Mouse (Mus musculus) forebrain, embryonic 15.5 days (tissue): ENCODE measurements around the gene Ces1c. TPM values are rescaled to one million over a fixed set of nuclear protein-coding genes. Genes with fewer than 3 reads are reported as not detected.

ENCODE experiments used
- ATAC-seq: fragments of 200-750 bp; cut with Nextera tagmentation; replicated peaks from 2 replicates; pipeline ENCODE4 v1.8.0; 2017; ENCODE audit warnings: mild to moderate bottlenecking, moderate TSS enrichment, moderate library complexity
- H3K27ac ChIP-seq: fragments of 300-500 bp; sonication (generic); replicated peaks from 2 replicates; pipeline ENCODE4 v1.5.1; 2015; ENCODE audit warnings: mild to moderate bottlenecking, inconsistent platforms
- H3K27me3 ChIP-seq: fragments of 300-500 bp; sonication (generic); 2 replicates; pipeline ENCODE4 v1.6.1; 2015; ENCODE audit warnings: inconsistent platforms
- H3K36me3 ChIP-seq: fragments of 300-500 bp; sonication (generic); 2 replicates; pipeline ENCODE4 v1.6.1; 2015; ENCODE audit warnings: mild to moderate bottlenecking, inconsistent platforms
- H3K4me1 ChIP-seq: fragments of 300-500 bp; sonication (generic); 2 replicates; pipeline ENCODE4 v1.6.1; 2015; ENCODE audit warnings: inconsistent platforms
- H3K4me2 ChIP-seq: fragments of 300-500 bp; sonication (generic); replicated peaks from 2 replicates; pipeline ENCODE4 v1.6.1; 2015; ENCODE audit warnings: mild to moderate bottlenecking, inconsistent platforms
- H3K4me3 ChIP-seq: fragments of 300-500 bp; sonication (generic); 2 replicates; pipeline ENCODE4 v1.5.1; 2015; ENCODE audit warnings: mild to moderate bottlenecking, inconsistent platforms
- H3K9ac ChIP-seq: fragments of 300-500 bp; sonication (generic); replicated peaks from 2 replicates; pipeline ENCODE4 v1.6.1; 2015; ENCODE audit warnings: mild to moderate bottlenecking, inconsistent platforms
- H3K9me3 ChIP-seq: fragments of 300-500 bp; sonication (generic); 2 replicates; pipeline ENCODE4 v1.6.1; 2016; ENCODE audit warnings: inconsistent platforms
- WGBS: fragments of 180-500 bp; shearing (Covaris S2); methylation state at CpG from one replicate; pipeline ENCODE4 v1.1.7; 2015; ENCODE audit warnings: mixed read lengths; 5-methylcytosine and 5-hydroxymethylcytosine counted together
- polyA plus RNA-seq: library from polyadenylated mRNA; unstranded; fragments of >200 nt; fragmentation: Nextera tagmentation; extraction: Ambion mirVana; gene quantifications from 2 replicates; pipeline ENCODE4 v1.2.1, GENCODE M21; 2015

Gene Ces1c
- polyA plus RNA-seq, 1 experiment from 2014 or later: not detected

DNA sequence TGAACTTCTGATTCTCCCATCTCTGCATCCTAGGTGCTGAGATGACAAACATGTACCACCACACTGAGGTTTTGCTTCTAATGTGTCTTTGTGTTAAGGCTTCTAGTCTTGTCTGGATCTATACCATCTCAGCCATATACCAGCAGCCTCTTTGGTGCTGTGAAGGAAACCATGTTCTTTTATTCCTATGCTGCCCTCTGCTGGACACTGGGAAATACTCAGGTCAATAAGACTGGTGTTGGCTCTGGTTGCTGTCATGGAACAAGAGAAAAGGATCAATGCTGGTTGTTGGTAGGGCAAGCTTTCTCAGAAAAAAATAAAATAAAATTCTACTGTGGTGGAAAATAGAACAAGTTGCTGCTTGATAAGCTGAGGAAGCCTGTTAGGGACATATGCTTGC is 35.7 kb downstream of the Ces1c start:
- H3K36me3 ChIP-seq: no peaks in the 10 kb centered on the region
- H3K4me3 ChIP-seq: no peak overlapping the region
- no peak overlapping the region for H3K9ac ChIP-seq
- no peaks in the 10 kb centered on the region for H3K4me1 ChIP-seq
- no peak overlapping the region for H3K4me2 ChIP-seq
- no peaks in the 10 kb centered on the region for H3K9me3 ChIP-seq
- no peak overlapping the region for H3K27ac ChIP-seq
- no peak for ATAC-seq
- no peaks in the 10 kb centered on the region for H3K27me3 ChIP-seq

GRCm38 (mm10) chr8:93091324-93091723 is 39.8 kb downstream of the Ces1c start:
- no peak for ATAC-seq
- 39% methylated on average over 1 of the region's 1 CpGs for WGBS
- no peak overlapping the region for H3K27ac ChIP-seq
- no peaks in the 10 kb centered on the region for H3K4me1 ChIP-seq
- H3K9ac ChIP-seq: no peak overlapping the region
- H3K27me3 ChIP-seq: no peaks in the 10 kb centered on the region
- H3K4me3 ChIP-seq: no peak overlapping the region
- no peak overlapping the region for H3K4me2 ChIP-seq
- no peaks in the 10 kb centered on the region for H3K36me3 ChIP-seq
- no peaks in the 10 kb centered on the region for H3K9me3 ChIP-seq

GRCm38 (mm10) chr8:93088686-93089122 is 42.4 kb downstream of the Ces1c start:
- ATAC-seq: peak; percentile 63; the same call in 1 of the 2 replicates
- 8% methylated on average over 2 of the region's 2 CpGs for WGBS

GRCm38 (mm10) chr8:93088193-93088592 is 42.9 kb downstream of the Ces1c start:
- no peaks in the 10 kb centered on the region for H3K4me1 ChIP-seq
- H3K4me2 ChIP-seq: no peak overlapping the region
- H3K27ac ChIP-seq: no peak overlapping the region
- ATAC-seq: no peak
- no peaks in the 10 kb centered on the region for H3K36me3 ChIP-seq
- no peaks in the 10 kb centered on the region for H3K9me3 ChIP-seq
- H3K4me3 ChIP-seq: no peak overlapping the region
- WGBS: 32% methylated on average over 7 of the region's 7 CpGs
- H3K27me3 ChIP-seq: no peaks in the 10 kb centered on the region
- no peak overlapping the region for H3K9ac ChIP-seq

More at GRCm38 (mm10) chr8:93088686-93089122, 42.4 kb downstream of the Ces1c start:
- no peak overlapping the region for H3K27ac ChIP-seq
- no peaks in the 10 kb centered on the region for H3K9me3 ChIP-seq
- H3K36me3 ChIP-seq: no peaks in the 10 kb centered on the region
- no peaks in the 10 kb centered on the region for H3K4me1 ChIP-seq
- no peak overlapping the region for H3K4me3 ChIP-seq
- no peaks in the 10 kb centered on the region for H3K27me3 ChIP-seq
- H3K4me2 ChIP-seq: no peak overlapping the region
- H3K9ac ChIP-seq: no peak overlapping the region

- H3K27me3 ChIP-seq: no peaks in the 10 kb centered on the region
- H3K4me2 ChIP-seq: no peak within 1 kb of the TSS
- H3K4me1 ChIP-seq: no peaks in the 10 kb centered on the region
- 73% methylated on average over 2 of the region's 2 CpGs for WGBS
- no peak within 1 kb of the TSS for H3K9ac ChIP-seq
- no peak within 1 kb of the TSS for H3K4me3 ChIP-seq
- no peak for ATAC-seq
- no peaks in the 10 kb centered on the region for H3K36me3 ChIP-seq
- H3K9me3 ChIP-seq: no peaks in the 10 kb centered on the region
- no peak within 1 kb of the TSS for H3K27ac ChIP-seq
Measured at GRCm38 (mm10) chr8:93079887-93080286, 51.2 kb downstream of the Ces1c start, which contains the start of gene Ces1b. Gene Ces1b (minus strand): TSS chr8:93080017.

DNA sequence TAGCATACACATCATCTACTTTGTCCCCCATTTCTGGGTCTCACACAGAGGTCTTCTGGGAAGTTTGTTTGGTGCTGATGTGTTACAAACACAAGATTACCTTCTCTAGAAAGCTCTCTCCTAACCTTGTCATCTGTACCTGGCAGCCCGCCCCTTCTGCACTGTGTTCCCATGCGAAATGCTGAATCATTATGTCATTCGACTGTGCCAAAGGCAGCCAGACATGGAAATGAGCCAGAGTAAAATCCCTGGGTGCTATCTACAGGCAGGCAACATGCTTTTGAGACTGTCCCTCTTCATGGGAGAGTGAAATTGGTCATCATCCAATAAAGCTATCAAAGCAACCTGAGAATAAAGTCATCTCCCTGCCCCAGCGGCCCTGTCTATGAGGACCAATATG is 55.8 kb downstream of the Ces1c start:
- WGBS: 92% methylated on average over 4 of the region's 4 CpGs
- Histone ChIP-seq H3K27ac (no peak overlapping the region), H3K27me3 (no peaks in the 10 kb centered on the region), H3K4me3 (no peak overlapping the region), H3K4me2 (no peak overlapping the region), H3K4me1 (no peaks in the 10 kb centered on the region), H3K9me3 (no peaks in the 10 kb centered on the region), H3K36me3 (no peaks in the 10 kb centered on the region), H3K9ac (no peak overlapping the region)
- no peak for ATAC-seq

DNA sequence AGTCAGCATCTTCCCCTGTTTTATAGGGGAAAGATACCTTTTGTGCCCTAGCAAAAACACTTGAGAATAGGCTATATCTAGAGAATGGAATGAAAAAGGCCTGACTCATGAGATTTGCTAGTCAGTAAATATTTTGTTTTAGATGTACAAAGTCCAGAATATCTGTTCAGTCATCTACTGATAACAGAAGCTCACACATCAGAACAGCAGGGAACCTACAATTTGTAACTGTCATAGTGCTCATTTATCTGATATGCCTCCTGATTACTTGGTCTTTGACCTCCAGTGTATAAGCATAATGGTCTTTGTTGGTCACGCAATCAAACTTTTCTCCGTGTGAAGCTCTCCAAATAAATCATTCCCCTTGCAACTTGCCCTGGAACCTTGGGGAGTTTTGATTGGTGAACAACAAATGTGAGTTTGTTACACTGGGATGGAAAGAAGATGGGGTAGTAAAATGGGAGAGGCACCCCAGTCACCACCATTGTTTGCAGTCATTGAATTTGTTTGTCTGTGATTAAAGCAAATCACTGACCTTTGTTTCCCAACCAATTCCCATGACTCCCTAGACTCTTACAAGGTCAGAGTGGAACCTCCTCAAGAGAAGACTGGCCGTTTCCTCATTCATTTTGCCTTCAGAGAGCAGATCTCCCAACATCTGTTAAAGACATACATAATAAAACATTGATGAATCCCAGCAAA is 67.5 kb downstream of the Ces1c start:
- ATAC-seq: no peak
- no peaks in the 10 kb centered on the region for H3K36me3 ChIP-seq
- H3K4me3 ChIP-seq: no peak overlapping the region
- no peak overlapping the region for H3K9ac ChIP-seq
- WGBS: 71% methylated on average over 3 of the region's 3 CpGs
- no peak overlapping the region for H3K4me2 ChIP-seq
- no peaks in the 10 kb centered on the region for H3K4me1 ChIP-seq
- H3K27me3 ChIP-seq: no peaks in the 10 kb centered on the region
- H3K9me3 ChIP-seq: no peaks in the 10 kb centered on the region
- no peak overlapping the region for H3K27ac ChIP-seq

DNA sequence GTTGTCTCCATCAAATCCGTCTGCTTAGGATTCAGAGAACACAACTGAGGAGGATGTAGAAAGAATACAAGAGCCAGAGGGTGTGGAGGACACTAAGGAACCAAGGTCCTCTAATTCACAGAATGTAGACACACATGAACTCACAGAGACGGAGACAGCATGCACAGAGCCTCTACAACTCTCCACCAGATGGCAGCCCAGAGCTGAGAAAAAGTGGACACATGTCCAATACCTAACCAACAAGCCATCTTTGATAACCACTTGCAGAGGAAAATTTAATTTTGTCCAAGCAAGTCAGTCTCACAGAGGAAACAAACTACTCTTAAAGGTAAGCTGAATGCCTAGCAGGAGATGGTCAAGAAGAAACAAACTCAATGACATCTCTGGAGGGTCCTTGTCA is 71.9 kb downstream of the Ces1c start:
- H3K4me3 ChIP-seq: no peak overlapping the region
- H3K27ac ChIP-seq: no peak overlapping the region
- H3K9ac ChIP-seq: no peak overlapping the region
- 13% methylated on average over 2 of the region's 2 CpGs for WGBS
- H3K4me2 ChIP-seq: no peak overlapping the region
- H3K36me3 ChIP-seq: no peaks in the 10 kb centered on the region
- no peak for ATAC-seq
- H3K9me3 ChIP-seq: no peaks in the 10 kb centered on the region
- H3K4me1 ChIP-seq: no peaks in the 10 kb centered on the region
- no peaks in the 10 kb centered on the region for H3K27me3 ChIP-seq

DNA sequence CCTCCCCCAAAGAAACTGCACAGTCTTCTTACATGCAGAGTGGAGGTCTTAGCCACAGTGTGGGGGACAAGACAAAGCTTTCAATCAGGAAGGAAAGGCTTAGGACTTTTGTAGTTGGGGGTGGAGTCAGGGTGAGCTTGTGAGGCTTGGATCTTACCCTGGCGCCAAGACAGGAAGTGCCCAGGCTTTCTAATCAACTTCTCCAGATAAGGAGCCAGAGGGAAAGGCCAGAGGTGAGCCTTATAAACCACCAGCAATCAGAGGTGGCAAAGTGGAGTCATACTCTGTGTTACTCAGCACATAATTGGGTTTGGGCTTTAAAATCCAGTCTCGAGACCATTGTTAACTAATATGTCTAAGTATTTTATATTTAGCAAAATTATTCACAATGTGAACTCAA is 75.8 kb downstream of the Ces1c start:
- Histone ChIP-seq H3K9me3 (no peaks in the 10 kb centered on the region), H3K4me2 (no peak overlapping the region), H3K4me3 (no peak overlapping the region), H3K27ac (no peak overlapping the region), H3K4me1 (no peaks in the 10 kb centered on the region), H3K36me3 (no peaks in the 10 kb centered on the region), H3K9ac (no peak overlapping the region), H3K27me3 (no peaks in the 10 kb centered on the region)
- 61% methylated on average over 2 of the region's 2 CpGs for WGBS
- no peak for ATAC-seq

Other genes starting within 250 kb of the Ces1c start
- gene Capns2, start 229.9 kb downstream of the Ces1c start, polyA plus RNA-seq: 0.17 and 0.37 TPM in 2 replicates
- gene Slc6a2, start 171.2 kb downstream of the Ces1c start, polyA plus RNA-seq: 0.03 TPM in 1 of 2 replicates, not detected in the other
- gene Ces1a, start 83.1 kb downstream of the Ces1c start, polyA plus RNA-seq: not detected in 2 replicates
- not detected in 2 replicates for gene Ces1b, start 51.3 kb downstream of the Ces1c start, polyA plus RNA-seq
- gene Ces1d, start 66.6 kb upstream of the Ces1c start, polyA plus RNA-seq: not detected in 2 replicates
- gene Ces1e, start 98.3 kb upstream of the Ces1c start, polyA plus RNA-seq: not detected in 2 replicates
- gene Ces1f, start 148.5 kb upstream of the Ces1c start, polyA plus RNA-seq: not detected in 2 replicates
- not detected in 2 replicates for gene Ces1g, start 206.0 kb upstream of the Ces1c start, polyA plus RNA-seq
- gene Ces1h, start 248.4 kb upstream of the Ces1c start, polyA plus RNA-seq: not detected in 2 replicates